Mouse (Mus musculus) mouse trophoblast stem cell (cell line): ENCODE data around the gene Krtap4-2.

ENCODE experiments used
- in situ Hi-C, 2 experiments: fragments of 300-500 bp; cut with MseI, MboI; formaldehyde crosslinking; loops; 2 replicates in 1 of 2; 3 replicates in 1 of 2; pipeline ENCODE4 v1.15.1; 2025

Gene Krtap4-2

GRCm38 (mm10) chr11:99590981-99591380 is 43.9 kb downstream of the Krtap4-2 start, which contains the start of gene Krtap1-3:
Krtap1-3 (minus strand) TSS chr11:99591339.
- in situ Hi-C loops: no loop called here

GRCm38 (mm10) chr11:99585096-99585495 is 49.8 kb downstream of the Krtap4-2 start:
- in situ Hi-C loops: no loop called here
